Comparison of ENCODE assay signal across 8 mouse cellular contexts in genomic region chr4:101496534-101497237, GRCm38 (mm10). TPM values are rescaled to one million over a fixed set of nuclear protein-coding genes. Genes with fewer than 3 reads are reported as not detected.
DNase-seq lines count a peak whose midpoint lies in the region; ATAC-seq and TF ChIP-seq lines count a peak whose summit lies in the region.

TSS of gene Dnajc6 (plus strand) at chr4:101496648.

- peak; percentile 53 for DNase-seq in cerebellum, adult 11-12 months
- DNase-seq in cerebellum, adult 11 months = no peak
- peak in 1 of 2 experiments; percentile 35 for DNase-seq in layer of hippocampus, postnatal 14 days (ENCODE audit: low spot score in 2 of 2)
- peak; percentile 26 for DNase-seq in testis, postnatal 14 days (ENCODE audit: low spot score)

- peak; percentile 62 for ATAC-seq in common myeloid progenitor, adult 5-6 weeks (replicated peaks; ENCODE audit: low read depth, poor library complexity, severe bottlenecking)
- peak; percentile 62 for ATAC-seq in heart, embryonic 15.5 days (replicated peaks; ENCODE audit: insufficient number of reproducible peaks, insufficient read depth, low FRiP score, low read depth)

- H3K4me3 ChIP-seq in E14TG2a.4 (replicated peaks; ENCODE audit: low read length) = peak within 1 kb of the TSS; percentile 86
- peak within 1 kb of the TSS; percentile 65 for H3K4me3 ChIP-seq in heart, embryonic 15.5 days
- H3K4me3 ChIP-seq in megakaryocyte, embryonic 14.5 days (replicated peaks) = peak within 1 kb of the TSS; percentile 89

- no peak within 1 kb of the TSS for H3K27ac ChIP-seq in heart, embryonic 15.5 days

- H3K9ac ChIP-seq in heart, embryonic 15.5 days = peak within 1 kb of the TSS; percentile 43

- H3K36me3 ChIP-seq in E14TG2a.4 (ENCODE audit: insufficient read depth, low read length) = peaks cover 8% of the 10 kb centered on the region; the same call in 1 of the 2 replicates
- H3K36me3 ChIP-seq in heart, embryonic 15.5 days = no peaks in the 10 kb centered on the region
- H3K36me3 ChIP-seq in megakaryocyte, embryonic 14.5 days (replicated peaks; ENCODE audit: low read length) = no peaks in the 10 kb centered on the region

- H3K4me1 ChIP-seq in E14TG2a.4 (replicated peaks; ENCODE audit: low read depth, low read length) = peaks cover 39% of the 10 kb centered on the region
- H3K4me1 ChIP-seq in heart, embryonic 15.5 days (replicated peaks) = peaks cover 16% of the 10 kb centered on the region
- H3K4me1 ChIP-seq in megakaryocyte, embryonic 14.5 days = peaks cover 16% of the 10 kb centered on the region

- WGBS in heart, embryonic 15.5 days = 1% methylated on average over 57 of the region's 57 CpGs

- peaks cover 33% of the 10 kb centered on the region for H3K27me3 ChIP-seq in E14TG2a.4 (ENCODE audit: insufficient read depth, low read length)
- H3K27me3 ChIP-seq in heart, embryonic 15.5 days = peaks cover 37% of the 10 kb centered on the region
- peaks cover 57% of the 10 kb centered on the region for H3K27me3 ChIP-seq in megakaryocyte, embryonic 14.5 days (replicated peaks)

- H3K4me2 ChIP-seq in heart, embryonic 15.5 days = peak within 1 kb of the TSS; percentile 99

- H3K9me3 ChIP-seq in E14TG2a.4 (ENCODE audit: low read length) = no peaks in the 10 kb centered on the region
- H3K9me3 ChIP-seq in heart, embryonic 15.5 days (replicated peaks) = no peaks in the 10 kb centered on the region
- H3K9me3 ChIP-seq in megakaryocyte, embryonic 14.5 days = no peaks in the 10 kb centered on the region

- TF ChIP-seq CTCF in E14TG2a.4 (conservative IDR thresholded peaks at IDR 0.05; ENCODE audit: low read length) = no peak

RNA-seq across cellular contexts. Expression of gene Dnajc6, which starts in this region (rescaled TPM):
- total RNA-seq in common myeloid progenitor, adult 5-6 weeks (2017) = 31.4 and 40.4 TPM in 2 replicates
- 0.43 and 1.9 TPM in 2 replicates for polyA plus RNA-seq in heart, embryonic 15.5 days (2015; fragmentation: Nextera tagmentation; extraction: Ambion mirVana)
- total RNA-seq in layer of hippocampus, postnatal 14 days (2021) = 100 to 1,000 TPM; 318 to 332 TPM
- polyA plus RNA-seq in megakaryocyte, embryonic 14.5 days (2012; ENCODE audit: insufficient read depth, low replicate concordance) = 0.02 TPM in 1 of 2 replicates, not detected in the other
